Mouse (Mus musculus) E14TG2a.4 (cell line): ENCODE measurements around the gene Serpina12.

Source experiments
- CTCF ChIP-seq: conservative IDR thresholded peaks from 2 replicates; pipeline ENCODE4 v1.5.1; 2014; ENCODE audit warnings: low read length
- POU5F1 ChIP-seq: IDR thresholded peaks from 2 replicates; pipeline ENCODE4 v1.6.1; 2014; ENCODE audit warnings: low read length, borderline replicate concordance

DNA sequence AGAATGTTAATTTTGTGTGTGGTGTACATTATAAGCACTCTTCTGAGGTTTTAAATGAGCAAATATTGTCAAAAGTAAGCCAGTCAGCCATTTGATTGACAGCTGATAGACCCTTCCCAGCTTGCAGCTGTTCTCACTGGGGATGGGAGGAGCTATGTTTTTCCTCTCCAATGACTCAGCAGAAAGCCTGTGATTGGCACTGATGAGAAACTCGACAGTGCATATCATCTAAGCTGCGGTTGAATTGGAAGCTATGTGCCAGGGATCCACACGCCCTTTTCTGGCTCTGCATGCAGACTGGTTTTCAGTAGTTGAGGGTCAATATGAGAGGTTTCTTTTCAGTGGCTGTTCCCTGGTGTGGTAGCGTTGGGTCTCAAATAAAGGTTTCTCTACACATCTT, 20.3 kb upstream of the Serpina12 start:
- no peak for TF ChIP-seq CTCF
- TF ChIP-seq POU5F1, result no peak
